Mouse (Mus musculus): ENCODE data around the gene Tspo. TPM values are rescaled to one million over a fixed set of nuclear protein-coding genes. Genes with fewer than 3 reads are reported as not detected.
A peak's percentile ranks its signal among the peaks of the same experiment; 100 is the strongest.

The Tspo gene
- total RNA-seq (2021): 10 to 100 TPM in 1 of 2 experiments, 1 to 10 TPM in 1; 7.9 to 10.6 TPM
- long read RNA-seq, experiment 1, partial matches to known transcripts: 0 of 3 reads
- long read RNA-seq, experiment 1, other reads (novel, unspliced or antisense): 0 of 3 reads
- long read RNA-seq, experiment 2, partial matches to known transcripts: 0 of 5 reads
- long read RNA-seq, experiment 2, other reads (novel, unspliced or antisense): 1 of 5 reads

DNA sequence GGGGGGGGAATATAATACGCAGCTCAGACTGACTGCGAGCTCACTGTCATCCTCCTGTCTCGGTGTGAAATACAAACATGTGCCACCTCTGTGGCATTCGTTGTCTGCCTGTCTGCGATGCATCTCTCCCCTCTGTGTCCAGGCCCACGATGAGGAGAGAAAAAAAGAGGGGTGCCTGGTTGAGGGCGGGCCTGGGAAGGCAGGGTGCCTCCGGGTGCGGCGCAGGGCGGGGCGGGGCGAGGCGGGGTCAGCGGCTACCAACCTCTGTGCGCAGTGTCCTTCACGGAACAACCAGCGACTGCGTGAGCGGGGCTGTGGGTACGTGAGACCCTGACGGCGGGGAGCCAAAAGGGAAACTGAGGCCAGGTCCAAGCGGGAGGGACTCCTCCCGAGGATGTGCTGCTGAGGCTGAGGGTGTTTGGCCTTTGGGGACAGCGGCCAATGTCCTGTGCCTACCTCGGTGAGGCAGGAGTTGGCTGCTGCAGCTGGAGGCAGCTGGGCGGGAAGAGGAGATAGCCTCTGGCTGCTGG lies at the start of gene Tspo, which contains the start of gene Mcat:
Gene Tspo (plus strand): TSS at position 266 of the 530 bp plus-strand sequence.
Gene Mcat (minus strand): TSS at position 461 of the 530 bp plus-strand sequence.
- DNase-seq (ENCODE audit: low spot score in 2 of 2): no peak

DNA sequence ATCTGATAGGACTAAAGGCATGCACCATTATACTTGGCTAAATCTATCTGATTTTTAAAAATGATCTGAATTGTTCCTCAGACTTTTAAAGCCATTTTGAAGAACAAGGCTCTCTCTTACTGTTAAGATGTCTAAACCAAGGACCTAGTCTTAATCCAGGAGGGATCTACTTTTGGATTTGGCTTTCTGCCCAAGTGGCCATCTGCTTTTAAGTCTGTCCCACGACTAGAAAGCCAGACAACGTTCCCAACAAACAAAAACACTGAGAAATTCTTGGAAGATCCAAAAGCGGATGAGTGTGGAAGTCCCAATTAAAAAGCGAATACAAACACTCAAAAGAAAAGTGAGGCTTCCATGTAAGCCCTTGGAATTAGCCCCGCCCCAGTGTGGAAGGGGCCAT lies 48.4 kb upstream of the Tspo start:
- DNase-seq (ENCODE audit: low spot score in 2 of 2): peak in 1 of 2 experiments; percentile 28

DNA sequence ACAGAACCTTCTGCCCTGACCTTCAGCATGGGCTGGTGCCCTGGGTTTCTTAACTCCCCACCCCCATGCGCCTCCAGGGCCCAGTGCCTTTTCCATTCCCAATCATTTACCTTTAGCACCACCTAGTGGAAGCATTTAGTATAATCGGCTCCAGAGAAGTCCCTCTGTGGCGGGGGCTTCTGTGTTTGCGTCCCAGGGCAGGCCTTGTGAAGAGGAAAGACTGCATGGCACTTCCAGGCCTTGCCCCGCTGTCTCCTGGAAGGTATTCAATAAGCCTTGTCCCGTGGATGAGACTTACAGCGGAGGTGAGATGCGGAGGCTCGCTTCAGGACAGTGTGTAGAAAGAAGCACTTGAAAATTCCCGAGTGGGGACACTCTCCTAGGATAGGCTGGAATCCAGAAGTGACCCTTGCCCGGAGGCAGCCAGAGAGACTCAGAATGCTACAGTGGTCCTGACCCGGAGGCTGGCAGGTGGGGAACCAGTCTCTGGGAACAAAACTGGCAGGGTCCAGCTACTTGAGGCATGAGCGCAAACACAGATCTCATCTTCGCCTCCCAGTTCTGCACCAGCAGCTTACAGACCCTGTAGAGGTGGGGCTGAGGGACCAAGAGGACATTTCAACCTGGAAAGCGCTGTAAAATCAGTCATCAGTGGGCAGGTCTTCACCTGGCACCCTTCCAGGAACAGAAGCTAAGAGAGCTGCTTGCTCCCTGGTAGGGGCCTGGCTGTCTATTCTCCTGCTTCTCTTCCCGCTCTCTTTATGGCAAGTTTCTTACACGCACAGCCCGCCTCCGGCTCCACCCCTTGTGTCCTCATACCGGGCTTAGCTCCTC lies 45.0 kb upstream of the Tspo start:
- DNase-seq (ENCODE audit: low spot score in 2 of 2): peak; percentile 52 to 57

DNA sequence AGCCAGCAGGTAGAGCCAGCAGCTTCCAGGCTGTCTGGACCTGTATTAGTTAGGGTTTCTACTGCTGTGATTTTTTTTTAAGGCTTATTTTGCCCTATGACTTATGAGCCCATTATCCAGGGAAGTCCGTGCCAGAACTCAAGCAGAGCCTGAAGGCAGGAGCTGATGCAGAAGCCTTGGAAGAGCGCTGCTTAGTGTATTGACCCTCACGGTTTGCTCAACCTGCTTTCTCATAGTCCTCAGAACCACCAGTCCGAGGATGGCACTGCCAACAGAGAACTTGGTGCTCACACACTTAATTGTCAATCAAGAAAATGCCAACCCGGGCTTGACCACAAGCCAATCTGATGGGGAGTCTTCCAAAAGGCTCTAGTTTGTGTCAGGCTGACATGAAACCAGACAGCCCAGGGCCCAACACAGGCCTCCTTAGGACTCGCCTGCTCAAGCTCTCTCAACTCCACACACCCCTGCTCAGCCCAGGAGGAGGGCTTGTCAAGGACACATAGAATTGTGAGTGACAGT lies 42.5 kb upstream of the Tspo start:
- no peak for DNase-seq (ENCODE audit: low spot score in 2 of 2)

DNA sequence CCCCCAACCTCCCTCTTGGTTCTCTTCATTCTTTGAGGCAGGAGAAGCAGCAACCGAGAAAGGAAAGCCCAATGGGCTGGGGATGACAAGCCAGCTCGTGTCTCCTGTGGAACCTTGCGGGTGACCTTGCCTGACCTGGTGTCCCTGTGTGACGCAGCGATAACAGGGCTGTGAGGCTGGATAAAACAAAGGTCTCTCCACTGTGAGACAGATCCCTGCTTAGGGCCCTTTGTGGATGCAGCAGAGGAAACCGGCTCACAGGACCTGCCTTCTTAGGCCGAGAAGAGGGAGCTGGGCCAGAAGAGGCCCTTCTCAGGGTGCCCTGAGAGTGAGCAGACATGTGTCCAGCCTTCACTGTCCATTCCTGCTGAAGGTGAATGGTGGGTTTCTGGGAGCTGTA lies 40.2 kb upstream of the Tspo start:
- DNase-seq (ENCODE audit: low spot score in 2 of 2): no peak

DNA sequence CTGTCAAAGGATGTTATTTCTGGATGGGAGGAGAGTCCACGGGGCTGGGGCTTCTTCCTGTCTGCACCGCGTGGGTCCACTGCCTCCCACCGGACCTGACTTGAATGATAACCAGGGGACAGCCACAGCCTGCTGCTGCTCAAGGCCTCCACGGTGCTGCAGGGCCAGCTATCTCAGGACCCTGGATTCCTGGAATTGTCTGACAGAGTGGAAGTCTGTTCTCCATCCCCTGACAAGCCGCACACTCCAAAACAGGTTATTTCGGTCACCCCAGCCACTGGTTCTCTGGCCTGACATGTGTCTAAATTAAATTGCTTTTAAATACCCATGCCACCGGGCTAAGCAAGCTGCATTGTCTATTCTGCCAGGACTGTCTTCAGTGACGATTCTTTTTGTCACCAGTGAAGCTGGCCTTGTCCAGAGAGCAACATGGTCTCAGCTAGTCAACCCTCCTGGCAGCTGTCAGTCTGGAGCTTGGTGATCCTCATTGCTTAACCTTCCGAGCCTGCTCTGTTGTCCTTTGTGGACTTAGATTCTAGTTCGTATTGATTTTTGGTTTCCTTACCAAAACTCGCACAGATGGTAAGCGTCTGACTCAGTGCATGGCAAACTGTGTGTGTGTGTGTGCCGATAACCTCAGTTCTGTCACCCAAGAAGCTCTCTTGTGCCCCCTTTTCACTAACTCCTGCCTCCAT lies 39.6 kb upstream of the Tspo start:
- DNase-seq (ENCODE audit: low spot score in 2 of 2): no peak

DNA sequence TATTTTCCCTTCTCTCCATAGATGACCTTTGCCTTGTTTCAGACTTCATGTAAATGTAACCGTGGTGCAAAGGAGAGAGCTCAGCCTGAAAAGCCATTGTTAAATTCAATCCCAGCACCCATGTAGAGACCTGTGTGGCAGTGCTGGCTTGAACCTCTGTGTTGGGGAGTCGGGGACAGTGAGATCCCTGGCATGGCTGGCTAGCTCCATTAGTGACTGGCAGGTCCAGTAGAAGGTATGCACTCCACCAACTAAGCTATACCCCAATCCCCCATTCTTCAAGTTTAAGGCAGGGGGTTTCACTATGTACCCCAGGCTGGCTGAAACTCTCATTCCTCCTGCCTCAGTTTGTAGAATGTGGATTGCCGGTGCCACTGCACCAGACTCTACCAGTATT lies 39.1 kb upstream of the Tspo start:
- no peak for DNase-seq (ENCODE audit: low spot score in 2 of 2)

DNA sequence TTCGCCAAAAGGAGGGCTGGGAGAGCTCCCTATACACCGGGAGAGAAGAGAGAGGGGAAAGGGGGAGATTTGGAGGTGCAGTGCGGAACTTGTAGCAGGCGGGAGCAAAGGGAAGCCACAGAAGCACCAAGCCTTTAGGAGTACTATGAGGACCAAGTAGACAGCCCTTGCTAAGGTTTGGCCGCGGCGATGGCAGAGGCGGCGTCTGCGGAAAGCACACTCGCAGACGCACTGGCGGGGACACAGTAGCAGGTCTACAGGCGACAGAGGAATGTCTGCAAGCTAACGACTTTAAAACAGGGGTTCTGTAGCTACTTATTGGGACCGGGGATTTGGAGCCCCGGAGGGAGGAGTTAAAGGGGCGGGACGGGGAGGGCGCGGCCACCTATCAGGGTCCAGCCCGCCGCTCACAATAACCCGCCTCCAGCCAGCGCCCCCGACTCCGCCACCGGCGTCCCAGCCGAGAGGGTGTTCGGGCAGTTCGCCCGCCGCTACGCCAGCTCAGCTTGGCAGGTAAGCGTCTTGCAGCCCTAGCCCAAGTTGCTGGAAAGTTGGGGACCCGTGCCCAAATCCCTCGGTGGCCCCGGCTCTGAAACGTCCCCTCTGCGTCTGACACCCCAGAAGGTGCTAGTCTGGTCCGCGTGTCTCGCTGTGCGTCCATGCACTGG lies 36.8 kb upstream of the Tspo start, which contains the start of gene Bik:
Gene Bik (plus strand): TSS at position 439 of the 668 bp plus-strand sequence.
- DNase-seq (ENCODE audit: low spot score in 2 of 2): no peak

DNA sequence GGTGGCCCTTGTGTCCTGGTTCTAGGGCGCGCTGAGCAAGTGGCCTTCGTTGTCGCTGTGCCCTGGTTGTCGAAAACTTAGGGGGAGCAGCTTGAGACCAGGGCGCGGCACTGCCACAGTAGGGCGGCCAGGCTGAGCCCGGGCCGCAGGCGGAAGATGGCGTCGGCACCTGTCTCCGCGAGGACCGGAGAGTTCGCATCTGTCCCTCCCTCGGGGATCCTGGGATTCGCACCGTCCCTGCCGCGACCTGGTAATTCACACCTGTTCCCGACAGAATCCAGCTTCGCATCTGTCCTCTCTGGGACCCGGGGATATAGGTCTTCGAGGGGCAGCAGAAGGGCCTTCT lies 36.3 kb upstream of the Tspo start:
- DNase-seq (ENCODE audit: low spot score in 2 of 2): no peak

DNA sequence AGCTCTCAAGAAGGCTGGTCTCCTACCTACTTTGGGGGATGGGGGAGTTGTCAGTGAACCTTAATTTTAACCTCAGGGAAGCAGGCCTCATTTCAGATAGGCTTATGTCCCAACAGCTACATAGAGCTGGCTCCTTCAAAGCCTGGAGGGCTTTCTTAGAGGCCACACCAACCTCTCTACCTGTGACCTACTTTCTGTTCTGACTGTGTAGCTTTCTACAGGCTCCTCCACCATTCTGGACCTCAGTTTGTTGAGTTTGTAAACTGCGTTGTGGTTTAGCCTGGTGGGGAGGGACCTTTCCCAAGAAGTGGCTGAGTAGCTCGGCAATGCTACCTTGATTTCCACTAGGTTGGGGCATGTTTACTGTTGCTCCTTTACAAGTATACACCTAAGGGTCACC lies 35.6 kb upstream of the Tspo start:
- no peak for DNase-seq (ENCODE audit: low spot score in 2 of 2)

DNA sequence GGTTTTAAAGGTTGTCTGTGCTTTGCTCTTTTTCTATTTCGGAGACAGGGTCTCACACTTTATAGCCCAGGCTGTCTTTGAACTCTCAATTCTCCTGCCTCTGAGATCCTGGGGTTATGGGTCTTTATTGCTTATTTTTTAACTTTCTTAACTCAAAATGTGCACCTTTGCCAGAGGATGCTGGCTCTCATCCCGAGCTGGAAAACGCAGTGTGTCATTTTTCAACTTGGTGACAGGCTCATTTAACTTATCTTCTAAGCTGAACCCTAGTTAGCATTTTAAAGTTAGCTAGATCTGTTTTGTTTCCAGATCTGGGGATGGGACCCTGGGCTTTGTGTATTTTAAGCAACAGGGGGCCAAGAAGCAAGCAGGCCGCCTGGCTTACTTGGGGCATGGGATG lies 34.5 kb upstream of the Tspo start:
- no peak for DNase-seq (ENCODE audit: low spot score in 2 of 2)

DNA sequence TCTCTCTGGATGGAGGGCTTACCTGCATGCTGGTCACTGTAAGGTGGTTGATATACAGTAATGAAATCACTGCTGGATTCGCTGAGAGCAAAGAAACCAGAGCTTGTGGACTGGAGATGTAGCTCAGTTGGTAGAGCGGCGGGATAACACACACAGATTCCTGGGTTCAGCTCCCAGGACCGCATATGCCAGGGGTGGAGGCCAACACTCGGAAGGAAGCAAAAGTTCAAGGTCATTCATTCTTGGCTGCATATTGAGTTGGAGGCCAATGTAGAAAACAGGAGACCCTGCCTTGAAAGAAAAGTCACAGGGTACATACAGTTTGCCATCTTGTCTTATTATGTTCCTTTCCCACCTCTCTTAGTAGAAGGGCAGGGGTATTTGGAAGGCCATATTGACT lies 33.6 kb upstream of the Tspo start:
- no peak for DNase-seq (ENCODE audit: low spot score in 2 of 2)

DNA sequence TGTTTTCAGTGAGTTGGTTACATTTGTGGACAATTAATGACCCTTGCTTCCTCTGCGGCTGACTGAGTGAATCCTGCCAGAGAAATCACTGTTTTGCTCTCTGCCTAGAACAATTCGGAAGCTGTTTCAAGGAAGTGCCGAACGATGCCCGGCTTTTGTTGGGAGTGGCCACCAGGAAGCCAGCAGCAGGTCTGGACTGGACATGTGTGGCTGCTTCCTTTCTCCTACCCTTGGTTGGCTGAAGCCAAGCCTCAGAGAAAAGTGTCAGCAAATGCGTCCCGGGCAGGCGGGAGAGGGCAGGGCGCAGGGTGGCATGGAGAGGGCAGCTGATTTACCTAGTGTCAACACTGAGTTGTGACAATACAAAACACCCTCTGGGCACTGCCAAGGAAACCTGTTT lies 33.2 kb upstream of the Tspo start:
- DNase-seq (ENCODE audit: low spot score in 2 of 2): no peak

DNA sequence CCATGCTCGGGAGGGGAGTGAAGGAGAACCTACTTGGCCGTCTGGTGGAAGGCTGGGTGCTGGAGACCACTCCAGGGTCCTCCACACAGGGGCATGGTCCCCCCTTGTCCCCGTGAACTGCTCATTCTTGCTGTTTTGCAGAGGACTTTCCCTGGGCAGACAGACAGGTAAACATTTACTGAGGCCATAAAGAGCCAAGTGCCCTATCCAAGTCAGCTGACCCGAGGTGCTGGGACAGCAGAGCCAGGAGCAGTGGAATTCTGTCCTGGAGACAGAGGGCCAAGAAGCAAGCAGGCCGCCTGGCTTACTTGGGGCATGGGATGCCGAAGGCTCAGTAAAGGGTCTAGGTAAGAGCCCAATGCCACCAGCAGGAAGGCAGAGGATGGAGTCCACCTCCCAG lies 32.7 kb upstream of the Tspo start:
- no peak for DNase-seq (ENCODE audit: low spot score in 2 of 2)

DNA sequence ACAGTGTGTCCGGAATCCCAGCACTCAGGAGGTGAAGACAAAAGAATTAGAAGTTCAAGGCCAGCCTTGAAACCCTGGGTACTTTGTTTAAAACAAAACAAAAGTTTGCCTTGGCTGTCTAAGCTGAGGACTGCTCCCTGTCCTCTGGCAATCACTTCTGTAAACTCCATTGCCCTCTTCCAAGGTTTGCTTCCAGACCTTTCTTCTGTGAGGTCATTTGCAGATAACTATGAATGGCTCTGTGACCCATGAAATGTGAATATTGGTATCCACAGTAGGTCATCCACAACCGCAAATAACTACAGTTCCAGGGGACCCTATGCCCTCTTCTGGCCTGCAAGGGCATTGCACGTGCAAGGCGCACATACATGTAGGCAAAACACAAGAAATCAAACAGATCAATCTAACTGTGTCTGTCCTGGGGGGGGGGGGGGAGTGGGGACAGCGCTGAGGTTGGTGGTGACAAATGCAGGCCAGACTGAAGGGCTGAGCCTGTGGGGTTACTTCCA lies 31.4 kb upstream of the Tspo start:
- DNase-seq (ENCODE audit: low spot score in 2 of 2): no peak

DNA sequence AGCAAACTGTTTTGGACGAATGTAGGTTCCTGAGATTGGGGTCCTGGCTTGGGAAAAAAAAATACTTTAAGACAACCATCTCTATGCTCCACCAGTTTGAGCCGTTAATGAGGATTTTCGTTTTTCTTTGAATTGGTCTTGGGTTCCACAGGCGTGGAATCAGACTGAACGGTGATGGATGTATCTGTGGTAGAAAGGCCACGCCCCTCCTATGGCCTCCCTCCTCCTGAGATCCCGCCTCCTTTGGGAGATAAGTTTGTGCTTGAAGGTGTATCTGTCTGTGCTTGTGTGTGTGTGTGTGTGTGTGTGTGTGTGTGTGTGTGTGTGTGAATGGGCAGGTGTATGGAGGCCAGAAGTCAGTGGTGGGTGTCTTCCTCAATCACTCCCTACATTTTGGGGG lies 30.8 kb upstream of the Tspo start:
- no peak for DNase-seq (ENCODE audit: low spot score in 2 of 2)

DNA sequence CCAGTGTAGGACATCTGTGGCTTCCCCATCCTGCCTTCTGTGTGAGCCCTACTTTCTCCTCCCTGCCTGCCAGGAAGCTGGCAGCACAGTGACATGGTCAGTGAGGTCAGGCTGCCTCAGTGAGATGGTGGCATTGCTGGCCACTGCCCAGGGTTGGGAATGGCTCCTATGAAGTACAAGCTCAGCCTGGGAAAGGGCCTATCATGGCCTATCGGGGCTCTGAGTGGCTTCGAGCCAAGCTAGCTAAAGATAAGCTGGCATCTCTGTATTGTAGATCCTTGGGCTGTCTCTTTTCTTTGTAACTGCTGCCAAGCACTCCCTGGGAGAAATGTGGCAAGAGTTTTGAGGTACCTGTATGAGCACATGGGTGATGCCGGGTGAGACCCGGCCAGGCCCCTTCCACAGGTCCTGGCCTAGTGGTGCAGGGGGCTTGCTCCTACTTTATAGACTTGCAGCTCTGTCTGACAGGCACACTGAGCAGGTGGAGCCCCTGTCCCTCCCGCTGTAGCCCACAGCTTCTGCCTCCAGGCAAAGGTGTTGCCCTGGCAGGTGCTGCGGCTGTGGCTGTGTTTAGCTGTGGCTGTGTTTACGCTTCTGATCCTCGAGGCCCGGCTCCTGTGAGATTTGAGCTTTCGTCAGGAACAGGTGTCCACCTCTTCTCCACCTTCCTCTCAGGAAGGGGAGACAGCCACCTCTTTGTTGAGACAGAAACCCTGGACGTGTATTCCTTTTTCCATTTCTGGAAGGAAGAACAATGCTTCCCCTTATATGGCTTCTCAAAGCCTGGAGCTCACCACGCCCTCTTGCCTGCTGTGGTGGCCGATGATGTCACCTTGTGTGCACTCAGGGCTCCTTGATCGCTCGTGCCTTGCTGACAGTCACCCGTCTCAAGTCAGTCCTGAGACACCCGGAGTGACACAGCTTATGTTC lies 28.2 kb upstream of the Tspo start:
- no peak for DNase-seq (ENCODE audit: low spot score in 2 of 2)

DNA sequence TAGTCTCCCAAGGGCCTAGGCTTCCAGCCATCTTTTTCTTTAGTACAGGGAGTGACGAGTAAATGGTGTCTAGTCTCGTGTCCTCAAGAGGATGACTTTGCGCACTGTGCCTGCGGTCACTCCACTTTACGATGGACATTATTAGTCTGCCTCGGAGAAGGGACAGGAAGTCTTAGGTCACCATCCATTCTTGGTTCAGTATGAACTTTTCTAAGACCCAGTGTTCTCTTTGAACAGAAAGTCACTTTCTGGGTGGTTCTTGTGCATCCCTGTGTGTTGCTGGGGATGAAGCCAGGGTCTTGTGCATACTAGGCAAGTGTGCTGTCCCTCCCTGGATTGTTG lies 27.5 kb upstream of the Tspo start:
- DNase-seq (ENCODE audit: low spot score in 2 of 2): no peak

DNA sequence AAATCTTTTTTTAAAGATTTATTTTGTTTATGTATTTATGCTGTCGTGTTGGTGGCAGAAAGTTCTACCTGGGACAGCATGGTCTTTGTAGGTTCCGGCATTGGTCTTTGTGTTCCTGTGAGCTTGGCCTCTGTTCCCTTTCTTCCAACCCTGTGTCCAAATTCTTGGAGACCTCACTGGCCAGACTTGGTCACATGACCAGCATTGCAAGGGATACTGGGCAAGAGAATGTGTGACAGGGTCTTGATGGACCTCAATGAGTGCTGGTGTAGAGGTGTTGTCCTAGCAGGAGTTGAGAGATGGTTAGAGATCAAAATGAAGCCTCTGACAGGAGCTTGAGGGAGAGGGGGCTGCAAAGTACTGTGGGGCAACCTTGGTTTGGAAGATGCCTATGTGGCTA lies 24.5 kb upstream of the Tspo start:
- DNase-seq (ENCODE audit: low spot score in 2 of 2): no peak

DNA sequence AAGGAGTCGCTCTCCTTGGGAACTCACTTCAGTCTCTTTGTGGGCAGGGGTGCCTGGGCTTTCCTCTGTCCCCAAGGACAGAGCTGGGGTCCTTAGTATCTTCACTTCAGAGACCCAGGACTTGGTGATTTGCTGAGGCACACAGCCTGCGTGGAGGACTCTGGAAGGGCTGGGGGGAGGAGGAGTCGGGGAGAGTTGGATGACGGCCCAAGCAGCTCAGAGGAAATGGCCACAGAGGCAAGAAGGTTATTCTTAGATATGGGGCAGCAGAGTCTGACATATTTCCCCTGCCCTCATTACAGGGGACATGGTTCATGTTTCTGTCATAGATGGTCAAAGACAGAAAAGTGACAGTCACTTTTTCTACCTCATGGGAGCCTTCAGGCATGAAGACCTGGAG lies 23.5 kb upstream of the Tspo start:
- DNase-seq (ENCODE audit: low spot score in 2 of 2): no peak
